Mouse (Mus musculus) heart, embryonic 11.5 days (tissue): ENCODE measurements around the gene Lcmt1. TPM values are rescaled to one million over a fixed set of nuclear protein-coding genes. Genes with fewer than 3 reads are reported as not detected.

Source experiments
- ATAC-seq: fragments of 200-750 bp; cut with Nextera tagmentation; replicated peaks from 2 replicates; pipeline ENCODE4 v1.8.0; 2017; ENCODE audit warnings: moderate library complexity; ENCODE audit not compliant: insufficient number of reproducible peaks, low FRiP score, low TSS enrichment
- H3K27ac ChIP-seq: fragments of 300-500 bp; sonication (generic); 2 replicates; pipeline ENCODE4 v1.5.1; 2014; ENCODE audit warnings: mild to moderate bottlenecking, low read depth, low read length
- H3K27me3 ChIP-seq: fragments of 300-500 bp; sonication (generic); 2 replicates; pipeline ENCODE4 v1.6.1; 2014; ENCODE audit warnings: mild to moderate bottlenecking, low read length, mixed read lengths; ENCODE audit not compliant: control insufficient read depth, insufficient read depth
- H3K36me3 ChIP-seq: fragments of 300-500 bp; sonication (generic); 2 replicates; pipeline ENCODE4 v1.6.1; 2014; ENCODE audit warnings: mild to moderate bottlenecking, low read length, moderate library complexity, mixed read lengths; ENCODE audit not compliant: control insufficient read depth, insufficient read depth
- H3K4me1 ChIP-seq: fragments of 300-500 bp; sonication (generic); 2 replicates; pipeline ENCODE4 v1.6.1; 2014; ENCODE audit warnings: low read length; ENCODE audit not compliant: control insufficient read depth, insufficient read depth
- H3K4me2 ChIP-seq: fragments of 300-500 bp; sonication (generic); 2 replicates; pipeline ENCODE4 v1.6.1; 2014; ENCODE audit warnings: mild to moderate bottlenecking, moderate library complexity
- H3K4me3 ChIP-seq: fragments of 300-500 bp; sonication (generic); 2 replicates; pipeline ENCODE4 v1.5.1; 2014; ENCODE audit warnings: low read depth, low read length
- H3K9ac ChIP-seq: fragments of 300-500 bp; sonication (generic); 2 replicates; pipeline ENCODE4 v1.6.1; 2014; ENCODE audit warnings: mild to moderate bottlenecking, low read depth, low read length, moderate library complexity
- H3K9me3 ChIP-seq: fragments of 300-500 bp; sonication (generic); replicated peaks from 2 replicates; pipeline ENCODE4 v1.6.1; 2016; ENCODE audit warnings: low read length; ENCODE audit not compliant: control insufficient read depth
- WGBS: fragments of 180-500 bp; shearing (Covaris S2); extraction: QIAGEN DNeasy Blood & Tissue Kit; methylation state at CpG from one replicate; pipeline ENCODE4 v1.1.7; 2014; ENCODE audit not compliant: insufficient replicate concordance; 5-methylcytosine and 5-hydroxymethylcytosine counted together
- polyA plus RNA-seq: library from polyadenylated mRNA; unstranded; fragments of >200 nt; fragmentation: Nextera tagmentation; extraction: Ambion mirVana; gene quantifications from 2 replicates; pipeline ENCODE4 v1.2.1, GENCODE M21; 2014

Gene Lcmt1
- polyA plus RNA-seq, 1 experiment from 2014 or later, result 40.6 TPM

DNA sequence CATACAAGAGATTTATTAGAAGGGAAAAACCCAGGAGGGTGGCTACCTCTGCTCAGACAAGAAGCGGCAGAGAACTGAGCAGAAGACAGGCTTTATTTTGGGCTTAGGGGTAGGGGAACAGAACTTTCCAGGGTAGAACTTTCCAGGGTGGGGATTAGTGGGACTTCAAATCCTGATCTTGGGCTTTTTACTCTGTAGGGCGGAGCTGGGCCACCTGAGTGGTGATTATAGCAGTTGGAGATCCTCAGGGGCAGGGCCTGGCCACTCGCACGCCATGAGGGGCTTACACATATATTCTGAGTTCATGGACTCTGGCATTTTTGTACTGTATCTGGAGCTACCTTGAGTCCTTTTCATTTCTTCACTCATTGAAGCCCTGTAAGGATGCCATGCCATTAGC, 91.7 kb downstream of the Lcmt1 start:
- 85% methylated on average over 4 of the region's 4 CpGs for WGBS
- Histone ChIP-seq H3K4me2 (peak overlapping the region; percentile 27; the same call in 1 of the 2 replicates), H3K27ac (peak overlapping the region; percentile 81), H3K36me3 (no peaks in the 10 kb centered on the region), H3K4me1 (peaks cover 7% of the 10 kb centered on the region), H3K9ac (no peak overlapping the region), H3K27me3 (no peaks in the 10 kb centered on the region), H3K9me3 (no peaks in the 10 kb centered on the region), H3K4me3 (no peak overlapping the region)
- ATAC-seq, result no peak

DNA sequence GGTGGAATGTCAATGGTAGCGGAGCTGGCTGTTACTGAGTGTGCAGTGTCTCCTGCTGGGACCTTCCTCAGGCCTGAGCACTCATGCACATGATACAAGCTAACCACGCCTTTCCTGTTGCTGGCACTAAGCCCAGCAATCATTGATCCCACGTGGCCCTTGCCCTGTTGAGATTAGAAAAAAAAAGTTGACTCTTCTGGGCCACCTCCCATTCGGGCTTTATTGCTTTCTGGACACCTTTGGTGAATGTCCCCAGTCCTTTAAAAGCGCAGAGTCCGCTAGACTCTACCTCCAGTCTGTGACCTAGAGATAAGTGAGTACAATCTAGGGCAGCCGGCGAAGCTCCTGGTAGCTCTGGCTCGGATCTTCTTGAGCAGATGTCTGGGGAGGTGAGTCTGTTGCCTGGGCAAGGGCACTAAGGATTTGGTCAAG, 92.5 kb downstream of the Lcmt1 start, which contains the start of gene Aqp8:
Gene Aqp8 (plus strand): TSS at position 222 of the 432 bp plus-strand sequence.
- peak; percentile 85 for ATAC-seq
- H3K9ac ChIP-seq, result no peak within 1 kb of the TSS
- H3K27me3 ChIP-seq, result no peaks in the 10 kb centered on the region
- peaks cover 7% of the 10 kb centered on the region for H3K4me1 ChIP-seq
- H3K9me3 ChIP-seq, result no peaks in the 10 kb centered on the region
- peak within 1 kb of the TSS; percentile 21 for H3K4me3 ChIP-seq
- peak within 1 kb of the TSS; percentile 32 for H3K4me2 ChIP-seq
- 38% methylated on average over 9 of the region's 9 CpGs for WGBS
- peak within 1 kb of the TSS; percentile 81 for H3K27ac ChIP-seq
- H3K36me3 ChIP-seq, result no peaks in the 10 kb centered on the region

DNA sequence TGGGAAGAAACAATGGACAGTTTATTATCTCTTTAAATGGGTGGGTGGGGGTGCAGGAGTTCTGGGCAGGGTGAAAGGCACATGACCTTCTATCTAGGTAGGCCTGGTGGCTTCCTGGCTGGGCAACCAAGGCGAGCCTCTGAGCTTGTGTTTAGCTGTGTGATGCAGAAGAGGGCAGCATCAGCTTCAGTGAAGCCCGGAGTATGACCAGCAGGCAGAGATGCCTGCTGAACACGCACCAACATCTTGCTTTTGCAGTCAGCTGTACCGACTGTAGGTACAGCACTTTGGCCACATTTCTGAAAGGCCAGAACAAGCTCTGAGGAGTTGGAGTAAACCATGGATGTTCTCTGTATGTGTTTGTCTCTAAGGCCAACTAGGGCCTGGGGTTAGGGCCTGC, 94.0 kb downstream of the Lcmt1 start:
- Histone ChIP-seq H3K36me3 (no peaks in the 10 kb centered on the region), H3K4me1 (peaks cover 9% of the 10 kb centered on the region), H3K4me3 (no peak overlapping the region), H3K9ac (no peak overlapping the region), H3K9me3 (no peaks in the 10 kb centered on the region), H3K27ac (no peak overlapping the region), H3K4me2 (peak overlapping the region; percentile 32; the same call in 1 of the 2 replicates), H3K27me3 (no peaks in the 10 kb centered on the region)
- no peak for ATAC-seq
- WGBS, result 66% methylated on average over 4 of the region's 4 CpGs

DNA sequence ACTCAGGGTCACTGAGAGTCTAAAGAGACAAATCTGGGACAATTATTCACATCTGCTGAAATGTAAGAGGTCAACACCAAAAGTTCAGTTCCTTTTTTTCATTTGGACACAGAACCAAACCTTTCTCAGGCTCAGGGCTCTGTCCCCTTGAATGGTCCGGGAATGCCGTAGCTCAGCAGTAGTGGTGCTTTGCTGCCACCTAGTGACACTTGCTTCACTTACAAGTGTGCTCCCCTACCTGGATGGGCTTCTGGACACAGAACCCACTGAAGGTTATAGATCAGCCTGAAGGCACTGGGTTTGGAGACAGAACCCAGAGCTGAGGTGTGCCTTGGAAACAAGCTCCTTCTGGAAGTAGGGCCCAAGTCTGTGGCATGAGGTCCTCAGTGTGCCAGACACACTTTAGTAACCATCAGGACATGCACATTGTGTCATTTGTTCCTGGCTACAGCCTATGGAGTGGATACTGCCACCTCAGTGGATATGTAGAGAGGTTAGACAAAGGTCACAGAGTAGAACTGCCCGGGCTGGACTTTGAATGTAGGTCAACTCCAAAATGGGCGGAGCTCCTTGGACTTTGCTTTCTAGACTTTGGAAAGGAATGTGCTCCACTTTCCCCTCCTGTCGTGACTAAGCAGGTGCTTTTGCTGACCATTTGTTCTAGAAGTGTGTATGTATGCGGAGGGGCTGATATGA, 96.3 kb downstream of the Lcmt1 start:
- Histone ChIP-seq H3K9ac (no peak overlapping the region), H3K9me3 (no peaks in the 10 kb centered on the region), H3K27ac (no peak overlapping the region), H3K27me3 (no peaks in the 10 kb centered on the region), H3K4me3 (no peak overlapping the region), H3K4me1 (peaks cover 9% of the 10 kb centered on the region), H3K4me2 (no peak overlapping the region), H3K36me3 (no peaks in the 10 kb centered on the region)
- 30% methylated on average over 6 of the region's 6 CpGs for WGBS
- no peak for ATAC-seq

DNA sequence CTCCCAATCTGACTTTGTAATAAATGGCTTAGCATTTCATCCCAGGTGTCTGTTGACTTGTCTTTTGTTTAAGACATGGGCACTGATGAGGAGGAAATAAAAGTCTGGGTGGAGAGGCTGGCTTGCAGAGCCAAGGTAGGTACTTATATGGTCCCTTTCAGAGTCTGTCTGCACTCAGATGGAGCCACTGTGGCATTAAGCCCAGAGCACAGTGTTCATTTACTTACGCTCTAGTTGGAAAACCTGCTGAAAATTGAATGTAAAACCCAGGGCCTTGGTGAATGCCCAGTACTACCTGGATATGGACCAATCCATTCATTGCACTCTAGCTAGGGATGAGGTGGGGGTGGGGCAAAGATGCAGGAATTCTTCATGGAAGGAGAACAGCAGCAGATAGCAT, 98.4 kb downstream of the Lcmt1 start:
- Histone ChIP-seq H3K4me1 (0 out of 2 replicates have a peak, but pooled peaks cover 2% of the 10 kb centered on the region), H3K9me3 (no peaks in the 10 kb centered on the region), H3K4me2 (no peak overlapping the region), H3K27me3 (no peaks in the 10 kb centered on the region), H3K36me3 (no peaks in the 10 kb centered on the region), H3K9ac (no peak overlapping the region), H3K4me3 (no peak overlapping the region), H3K27ac (no peak overlapping the region)
- WGBS, result 95% methylated on average over 1 of the region's 1 CpGs
- ATAC-seq, result no peak

Other genes starting within 250 kb of the Lcmt1 start
- 37.6 and 44.8 TPM in 2 replicates for gene Tnrc6a, start 245.9 kb upstream of the Lcmt1 start, polyA plus RNA-seq
- 0.42 TPM in 1 of 2 replicates, not detected in the other for gene Slc5a11, start 155.0 kb upstream of the Lcmt1 start, polyA plus RNA-seq
- gene Arhgap17, start 131 bp downstream of the Lcmt1 start, polyA plus RNA-seq, result 21.1 and 23.0 TPM in 2 replicates
- gene Aqp8, start 92.5 kb downstream of the Lcmt1 start, polyA plus RNA-seq, result 4.5 and 5.2 TPM in 2 replicates
- 4.4 and 4.8 TPM in 2 replicates for gene Zkscan2, start 130.7 kb downstream of the Lcmt1 start, polyA plus RNA-seq